Mouse (Mus musculus) stomach, postnatal 0 days (tissue): Measurements from ENCODE around the gene Fam227b. TPM values are rescaled to one million over a fixed set of nuclear protein-coding genes. Genes with fewer than 3 reads are reported as not detected.

Experiments used
- ATAC-seq: fragments of 200-750 bp; cut with Nextera tagmentation; 2 replicates; pipeline ENCODE4 v1.8.0; 2017; ENCODE audit not compliant: low FRiP score, low TSS enrichment
- DNase-seq: peaks from one replicate; pipeline ENCODE4 v3.0.0-alpha.2; 2016; ENCODE audit warnings: low spot score
- H3K27ac ChIP-seq: fragments of 300-500 bp; sonication (generic); replicated peaks from 2 replicates; pipeline ENCODE4 v1.5.1; 2014; ENCODE audit warnings: mild to moderate bottlenecking, control low read depth
- H3K27me3 ChIP-seq: fragments of 300-500 bp; sonication (generic); 2 replicates; pipeline ENCODE4 v1.6.1; 2014; ENCODE audit warnings: low read length; ENCODE audit not compliant: control insufficient read depth, insufficient read depth
- H3K36me3 ChIP-seq: fragments of 300-500 bp; sonication (generic); 2 replicates; pipeline ENCODE4 v1.6.1; 2014; ENCODE audit warnings: low read length, mixed read lengths; ENCODE audit not compliant: control insufficient read depth, insufficient read depth
- H3K4me1 ChIP-seq: fragments of 300-500 bp; sonication (generic); replicated peaks from 2 replicates; pipeline ENCODE4 v1.6.1; 2014; ENCODE audit warnings: antibody characterized with exemption; ENCODE audit not compliant: control insufficient read depth, insufficient read depth
- H3K4me2 ChIP-seq: fragments of 300-500 bp; sonication (generic); replicated peaks from 2 replicates; pipeline ENCODE4 v1.6.1; 2014; ENCODE audit warnings: low read depth, mild to moderate bottlenecking, control low read depth, moderate library complexity
- H3K4me3 ChIP-seq: fragments of 300-500 bp; sonication (generic); 2 replicates; pipeline ENCODE4 v1.5.1; 2014; ENCODE audit warnings: low read depth, low read length, control low read depth
- H3K9ac ChIP-seq: fragments of 300-500 bp; sonication (generic); 2 replicates; pipeline ENCODE4 v1.6.1; 2014; ENCODE audit warnings: mild to moderate bottlenecking, low read length, control low read depth, mixed read lengths
- H3K9me3 ChIP-seq: fragments of 300-500 bp; sonication (generic); 2 replicates; pipeline ENCODE4 v1.6.1; 2016; ENCODE audit warnings: low read length; ENCODE audit not compliant: control insufficient read depth
- CTCF ChIP-seq: IDR thresholded peaks from 2 replicates; pipeline ENCODE4 v1.5.1; 2016; ENCODE audit warnings: antibody characterized with exemption, low read depth, mild to moderate bottlenecking, moderate library complexity
- EP300 ChIP-seq: optimal IDR thresholded peaks from 2 replicates; pipeline ENCODE3; 2016; ENCODE audit warnings: antibody characterized with exemption
- WGBS: fragments of 180-500 bp; shearing (Covaris S2); extraction: QIAGEN DNeasy Blood & Tissue Kit; methylation state at CpG from one replicate; pipeline ENCODE4 v1.1.7; 2014; 5-methylcytosine and 5-hydroxymethylcytosine counted together
- polyA plus RNA-seq: library from polyadenylated mRNA; unstranded; fragments of >200 nt; fragmentation: Nextera tagmentation; extraction: Ambion mirVana; gene quantifications from 2 replicates; pipeline ENCODE4 v1.2.1, GENCODE M21; 2015

Fam227b gene
- polyA plus RNA-seq, 1 experiment from 2014 or later = not detected

DNA sequence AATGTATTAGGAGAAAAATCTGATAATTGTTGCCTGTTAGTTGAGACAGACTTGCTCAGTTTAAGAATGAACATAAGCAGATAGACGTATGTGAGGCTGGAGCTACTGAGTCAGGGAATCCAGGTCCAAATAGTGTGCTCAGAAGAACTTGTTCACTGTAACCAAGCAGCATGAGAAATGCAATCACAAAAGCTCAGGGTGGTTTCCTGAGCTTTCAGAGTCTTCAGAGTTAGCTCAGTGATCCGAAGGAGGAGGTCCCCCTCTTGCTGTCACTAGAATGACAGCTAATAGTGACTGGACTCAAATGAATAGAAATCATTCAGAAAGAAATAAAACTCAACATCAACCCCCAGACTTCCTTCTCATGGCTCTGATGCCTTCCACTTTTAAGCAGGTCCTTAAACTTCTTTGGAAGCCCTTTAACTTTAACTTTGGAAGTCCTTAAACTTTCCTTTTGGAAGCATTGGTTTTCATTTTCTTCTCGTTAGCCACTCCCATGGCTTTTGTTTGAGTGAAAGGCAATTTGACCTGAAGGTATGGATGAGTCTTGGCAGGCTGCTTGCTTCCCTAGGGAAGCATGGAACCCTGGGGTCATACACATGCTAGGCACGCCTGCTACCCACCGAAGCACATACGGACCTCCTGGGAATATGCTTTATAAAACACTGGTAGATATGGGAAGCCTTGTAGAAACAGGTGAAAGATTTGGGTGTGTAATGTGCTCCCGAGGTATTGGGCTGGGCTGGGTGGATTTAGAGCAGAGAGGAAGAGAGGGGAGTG, 113.4 kb downstream of the Fam227b start:
- no peak for ATAC-seq
- peak overlapping the region; percentile 12; the same call in 1 of the 2 replicates for H3K4me2 ChIP-seq
- 67% methylated on average over 7 of the region's 7 CpGs for WGBS
- H3K27ac ChIP-seq = no peak overlapping the region
- no peak overlapping the region; the same call in 1 of the 2 replicates for H3K4me3 ChIP-seq
- no peaks in the 10 kb centered on the region for H3K9me3 ChIP-seq
- TF ChIP-seq CTCF (no peak), EP300 (no peak)
- DNase-seq = no peak
- H3K27me3 ChIP-seq = no peaks in the 10 kb centered on the region
- H3K9ac ChIP-seq = no peak overlapping the region
- H3K36me3 ChIP-seq = no peaks in the 10 kb centered on the region
- no peaks in the 10 kb centered on the region for H3K4me1 ChIP-seq

DNA sequence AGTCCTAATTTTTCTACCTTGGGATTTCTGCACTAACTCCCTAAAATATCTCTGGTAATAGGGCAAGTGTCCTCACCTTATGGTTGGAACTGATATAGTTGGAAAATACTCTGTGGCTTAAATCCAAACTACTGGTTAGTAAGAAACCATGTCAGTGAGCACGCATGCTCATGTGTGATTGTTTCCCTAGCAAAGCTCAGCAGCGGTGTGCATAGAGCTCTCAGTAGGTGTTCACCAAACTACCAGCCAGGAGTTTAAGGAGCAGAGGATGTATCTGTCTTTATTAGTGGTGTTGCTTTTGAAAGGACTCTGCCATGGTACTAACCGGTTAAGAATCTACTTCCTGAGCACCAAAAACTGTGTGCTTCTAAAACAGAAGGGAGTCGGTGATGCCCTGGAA, 115.7 kb downstream of the Fam227b start:
- no peak overlapping the region for H3K9ac ChIP-seq
- H3K36me3 ChIP-seq = no peaks in the 10 kb centered on the region
- TF ChIP-seq CTCF = no peak
- no peak for TF ChIP-seq EP300
- DNase-seq (no peak), ATAC-seq (no peak)
- H3K4me1 ChIP-seq = no peaks in the 10 kb centered on the region
- 73% methylated on average over 4 of the region's 4 CpGs for WGBS
- peak overlapping the region; percentile 34 for H3K4me3 ChIP-seq
- peak overlapping the region; percentile 34 for H3K4me2 ChIP-seq
- no peaks in the 10 kb centered on the region for H3K27me3 ChIP-seq
- H3K9me3 ChIP-seq = no peaks in the 10 kb centered on the region
- no peak overlapping the region for H3K27ac ChIP-seq

DNA sequence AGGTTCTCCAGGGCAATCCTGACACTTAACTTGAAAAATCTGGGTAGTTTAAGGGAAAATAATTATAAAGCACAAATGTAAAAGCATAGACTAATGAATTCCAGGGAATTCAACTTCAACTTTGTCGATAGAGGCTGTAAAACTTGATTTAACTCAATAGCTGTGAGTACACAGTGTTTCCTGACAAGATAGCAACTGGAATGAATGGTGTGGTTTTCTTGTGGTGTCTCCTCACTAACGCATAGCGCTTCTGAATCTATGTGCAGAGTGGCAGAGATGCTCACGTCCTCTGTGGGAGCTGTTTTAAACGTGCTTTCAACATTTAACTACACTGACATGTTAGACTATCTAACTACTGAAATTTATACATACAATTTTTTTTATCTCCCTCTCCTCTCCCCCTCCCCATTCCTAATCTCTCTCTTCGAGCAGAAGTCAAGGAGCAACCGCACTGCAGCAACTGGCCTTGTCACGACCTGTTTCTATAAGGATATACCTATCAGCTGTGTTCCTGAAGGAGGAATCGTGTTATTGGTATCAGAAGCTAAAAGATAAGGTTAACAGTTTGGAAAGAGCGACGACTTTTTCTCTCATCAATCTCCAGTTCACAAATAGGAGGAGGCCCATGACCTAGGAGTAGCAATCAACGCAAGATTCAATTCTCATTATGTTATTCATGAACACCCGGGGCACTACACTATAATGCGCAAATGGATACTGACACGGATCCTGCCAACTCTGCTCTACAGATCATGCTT, 116.6 kb downstream of the Fam227b start:
- DNase-seq (no peak), ATAC-seq (no peak)
- H3K4me2 ChIP-seq = peak overlapping the region; percentile 34
- TF ChIP-seq CTCF (no peak), EP300 (no peak)
- peak overlapping the region; percentile 61; the same call in 1 of the 2 replicates for H3K27ac ChIP-seq
- H3K36me3 ChIP-seq = no peaks in the 10 kb centered on the region
- no peaks in the 10 kb centered on the region for H3K9me3 ChIP-seq
- H3K4me1 ChIP-seq = no peaks in the 10 kb centered on the region
- H3K9ac ChIP-seq = peak overlapping the region; percentile 38; the same call in 1 of the 2 replicates
- no peaks in the 10 kb centered on the region for H3K27me3 ChIP-seq
- peak overlapping the region; percentile 34 for H3K4me3 ChIP-seq
- 57% methylated on average over 15 of the region's 15 CpGs for WGBS

DNA sequence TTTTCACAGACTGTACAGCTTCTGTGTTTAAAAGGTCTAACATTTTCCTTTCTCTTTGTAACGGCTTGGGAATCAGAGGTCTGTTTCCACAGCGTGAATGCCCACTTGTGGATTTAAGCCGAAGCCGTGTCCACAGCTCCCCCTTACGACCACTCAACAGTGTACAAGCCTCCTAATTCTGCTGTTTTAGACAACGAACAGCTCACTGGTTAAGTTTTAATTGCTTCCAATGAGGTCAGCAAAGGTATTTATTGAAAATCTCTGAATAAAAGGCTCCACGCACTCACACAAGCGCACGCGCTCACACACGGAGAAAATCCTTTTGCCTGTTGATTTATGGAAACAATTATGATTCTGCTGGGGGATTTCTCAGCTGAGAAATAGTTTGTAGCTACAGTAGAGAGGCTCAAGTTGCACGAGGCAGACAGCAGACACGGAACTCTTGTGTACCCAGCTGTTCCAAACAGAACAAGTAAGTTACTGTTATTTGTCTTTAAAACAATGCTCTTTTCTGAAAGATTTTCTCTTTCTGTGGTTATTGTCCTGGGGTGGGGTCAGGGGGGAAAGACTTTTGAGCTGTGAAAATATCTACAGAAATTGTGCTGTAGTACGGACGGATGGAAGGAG, 117.3 kb downstream of the Fam227b start, which contains the start of gene Fgf7:
TSS of gene Fgf7 (plus strand) at position 280 of the 627 bp plus-strand sequence.
- Histone ChIP-seq H3K4me2 (peak within 1 kb of the TSS; percentile 34), H3K36me3 (no peaks in the 10 kb centered on the region), H3K9me3 (no peaks in the 10 kb centered on the region), H3K27me3 (no peaks in the 10 kb centered on the region), H3K4me1 (no peaks in the 10 kb centered on the region), H3K4me3 (peak within 1 kb of the TSS; percentile 34), H3K27ac (peak within 1 kb of the TSS; percentile 61; the same call in 1 of the 2 replicates), H3K9ac (peak within 1 kb of the TSS; percentile 38; the same call in 1 of the 2 replicates)
- no peak for ATAC-seq
- no peak for DNase-seq
- 26% methylated on average over 15 of the region's 15 CpGs for WGBS
- TF ChIP-seq EP300 (no peak), CTCF (peak; percentile 77)

DNA sequence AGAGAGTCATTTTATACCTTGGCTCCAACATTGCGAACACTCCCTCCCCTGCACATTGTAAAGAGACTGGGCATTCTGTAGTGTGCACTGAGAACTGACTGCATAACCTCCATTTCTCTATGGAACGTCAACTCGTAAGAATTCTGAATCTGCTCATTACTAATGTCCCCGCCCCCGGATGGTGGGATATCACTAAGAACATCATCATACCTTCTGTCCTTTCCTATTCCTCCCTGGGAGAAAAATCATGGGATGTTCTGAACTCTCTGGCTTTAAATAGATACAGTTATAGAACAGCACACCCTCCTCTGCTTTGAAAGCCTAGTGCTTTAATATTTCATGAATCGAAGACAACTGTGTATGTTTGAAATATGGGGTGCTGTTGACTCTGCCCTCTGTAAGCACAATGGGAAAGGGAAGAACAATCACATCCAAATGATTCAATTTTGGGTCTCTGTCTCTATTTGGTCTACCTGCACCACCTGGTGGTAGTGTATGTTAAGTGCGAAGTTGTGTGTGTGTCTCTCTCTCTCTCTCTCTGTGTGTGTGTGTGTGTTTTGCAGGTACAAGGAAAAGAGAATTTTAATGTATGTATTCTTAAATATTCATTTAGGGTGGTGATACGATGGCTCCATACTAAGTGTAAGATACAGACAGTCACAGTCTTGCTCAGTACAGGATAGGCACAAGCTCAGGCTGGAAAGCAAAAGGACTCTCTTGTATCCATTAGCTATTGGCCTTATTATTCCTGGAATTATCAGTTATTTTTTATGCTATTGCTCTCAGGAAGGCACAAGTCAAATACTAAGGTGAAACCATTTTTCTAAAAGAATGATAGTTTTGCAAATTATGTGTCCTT, 118.5 kb downstream of the Fam227b start:
- no peak for DNase-seq

More for the DNA sequence above, 118.5 kb downstream of the Fam227b start:
- TF ChIP-seq EP300 (no peak), CTCF (peak; percentile 82)
- Histone ChIP-seq H3K9me3 (no peaks in the 10 kb centered on the region), H3K27me3 (no peaks in the 10 kb centered on the region), H3K9ac (no peak overlapping the region), H3K4me2 (no peak overlapping the region), H3K27ac (no peak overlapping the region), H3K36me3 (no peaks in the 10 kb centered on the region), H3K4me3 (no peak overlapping the region), H3K4me1 (no peaks in the 10 kb centered on the region)
- 58% methylated on average over 8 of the region's 8 CpGs for WGBS
- no peak for ATAC-seq
